Mouse (Mus musculus): ENCODE data around the gene Tomm22. TPM values are rescaled to one million over a fixed set of nuclear protein-coding genes. Genes with fewer than 3 reads are reported as not detected.
"Not testable (repeated sequence)": the region's sequence is repeated elsewhere in the genome, so short reads cannot be mapped to it uniquely, and the experiment has no call there.

Gene Tomm22
- 92.2 and 93.2 TPM in 2 replicates for total RNA-seq (2017)

DNA sequence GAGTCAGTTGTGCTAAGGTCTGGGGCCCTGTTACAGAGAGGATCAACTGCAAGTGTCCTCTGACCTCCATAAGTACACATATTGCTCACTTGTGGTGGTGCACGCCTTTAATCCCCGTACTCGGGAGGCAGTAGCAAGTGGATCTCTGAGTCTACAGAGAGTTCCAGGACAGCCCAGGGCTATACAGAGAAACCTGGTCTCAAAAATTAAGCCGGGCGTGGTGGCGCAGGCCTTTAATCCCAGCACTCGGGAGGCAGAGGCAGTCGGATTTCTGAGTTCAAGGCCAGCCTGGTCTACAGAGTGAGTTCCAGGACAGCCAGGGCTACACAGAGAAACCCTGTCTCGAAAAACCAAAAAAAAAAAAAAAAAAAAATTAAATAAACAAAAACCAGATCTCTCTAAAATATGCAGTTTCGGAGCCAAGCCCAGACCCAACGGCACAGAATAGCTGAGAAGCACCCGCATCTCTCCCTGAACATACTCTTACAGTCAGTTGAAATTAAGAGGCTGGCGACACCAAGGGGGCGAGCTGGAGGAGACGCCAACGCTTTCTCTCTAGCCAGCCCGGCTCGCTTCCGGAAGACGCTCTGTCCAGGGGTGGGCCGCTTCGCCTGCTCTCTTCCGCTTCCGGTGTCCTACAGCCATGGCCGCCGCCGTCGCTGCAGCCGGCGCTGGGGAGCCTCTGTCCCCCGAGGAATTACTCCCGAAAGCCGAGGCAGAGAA, at the start of gene Tomm22:
Tomm22 (plus strand) TSS at position 613 of the 723 bp plus-strand sequence.
- peak; percentile 98 for ATAC-seq (replicated peaks; ENCODE audit: low read depth, poor library complexity, severe bottlenecking)

DNA sequence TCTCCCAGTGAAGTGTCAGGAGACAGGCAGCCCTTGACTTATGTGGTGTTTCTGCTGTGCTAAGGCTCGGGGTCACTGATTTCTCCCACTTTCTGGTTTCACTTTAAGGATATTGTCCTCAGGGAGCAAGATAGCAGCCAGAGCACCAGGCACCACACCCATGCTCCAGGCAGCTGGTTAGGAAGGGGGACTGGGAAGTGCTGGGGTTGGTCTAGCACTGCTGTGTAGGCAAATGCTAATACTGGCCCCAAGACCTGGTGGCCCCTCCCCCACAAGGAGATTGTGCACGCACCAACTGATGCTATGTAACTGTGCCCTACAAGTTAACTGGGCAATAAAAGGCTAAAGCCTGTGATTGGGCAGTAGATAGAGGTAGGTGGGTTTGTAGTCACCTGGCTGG, 40.2 kb upstream of the Tomm22 start:
- ATAC-seq (replicated peaks; ENCODE audit: low read depth, poor library complexity, severe bottlenecking) = no peak

DNA sequence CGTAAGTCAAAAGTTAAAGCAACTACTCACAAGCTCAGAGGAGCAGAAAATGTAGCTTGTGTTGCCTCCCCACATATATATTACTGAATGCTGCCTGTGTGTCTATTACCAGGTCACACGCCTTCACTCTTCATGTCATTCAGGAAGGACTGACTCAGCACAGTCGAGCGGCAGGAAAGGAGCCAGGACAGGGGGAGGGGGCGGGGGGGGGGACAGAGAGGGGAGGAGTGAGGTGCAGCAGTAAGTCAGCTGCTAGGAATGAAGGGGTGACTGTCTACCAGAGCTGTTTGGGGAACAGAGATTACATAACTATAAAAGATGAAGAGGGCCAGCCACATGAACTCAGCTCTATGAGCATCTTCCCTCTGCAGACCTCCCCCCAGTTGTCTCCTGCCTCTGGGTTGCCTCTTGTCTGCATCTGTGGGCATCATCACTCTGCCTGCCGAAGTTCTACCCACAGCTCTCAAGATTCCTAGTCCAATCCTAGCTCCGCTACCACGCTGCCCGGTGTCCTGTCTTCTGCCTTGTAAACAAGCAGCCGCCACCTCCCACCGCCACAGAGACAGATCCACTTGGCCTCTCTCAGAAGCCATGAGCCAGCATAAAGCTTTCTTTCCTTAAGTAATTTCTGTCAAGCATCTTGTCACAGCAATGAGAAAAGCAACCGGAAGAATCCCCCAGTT, 29.4 kb upstream of the Tomm22 start:
- ATAC-seq (replicated peaks; ENCODE audit: low read depth, poor library complexity, severe bottlenecking) = 0 out of 2 replicates have a peak, but pooled peaks have one; percentile 39

- ATAC-seq (replicated peaks; ENCODE audit: low read depth, poor library complexity, severe bottlenecking) = no peak
These were observed 25.2 kb upstream of the Tomm22 start for GRCm38 (mm10) chr15:79645483-79645882.

DNA sequence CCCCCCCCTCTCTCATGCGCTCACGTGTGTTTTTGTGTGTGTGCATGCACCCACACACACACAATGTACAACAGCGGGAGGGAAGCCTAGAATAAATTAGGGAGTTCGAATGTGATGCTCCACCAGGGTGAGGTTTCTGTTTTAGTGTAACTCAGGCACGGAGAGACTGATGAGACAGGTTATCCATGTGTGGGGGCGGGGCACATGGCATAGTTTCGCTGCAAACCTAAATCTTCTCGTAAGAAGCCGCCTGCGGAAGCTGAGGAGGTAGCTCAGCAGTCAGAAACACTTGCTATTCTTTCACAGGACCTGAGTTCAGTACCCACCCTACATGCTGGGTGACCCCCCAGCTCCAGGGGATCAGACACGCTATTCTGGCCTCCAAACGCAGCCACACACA, 22.5 kb upstream of the Tomm22 start:
- no peak for ATAC-seq (replicated peaks; ENCODE audit: low read depth, poor library complexity, severe bottlenecking)

GRCm38 (mm10) chr15:79650569-79650968, 20.1 kb upstream of the Tomm22 start:
- peak; percentile 90 for ATAC-seq (replicated peaks; ENCODE audit: low read depth, poor library complexity, severe bottlenecking)

DNA sequence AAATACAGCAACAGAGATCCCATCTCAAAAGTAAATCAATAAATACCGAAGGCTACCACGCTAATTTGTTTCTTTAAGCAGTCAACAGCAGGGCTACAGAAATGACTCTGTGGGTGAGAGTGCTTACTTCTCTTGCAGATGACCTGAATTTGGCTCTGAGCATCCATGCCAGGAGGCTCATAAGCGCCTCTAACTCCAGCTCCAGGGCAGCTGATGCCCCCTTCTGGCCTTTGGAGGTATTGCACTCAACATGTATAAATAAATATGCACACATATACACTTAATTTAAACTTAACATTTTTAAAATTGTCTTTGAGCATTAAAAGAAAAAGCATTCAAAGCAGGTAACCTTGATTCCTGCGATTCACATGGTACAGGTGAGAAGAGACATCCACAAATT, 19.2 kb upstream of the Tomm22 start:
- no peak for ATAC-seq (replicated peaks; ENCODE audit: low read depth, poor library complexity, severe bottlenecking)

GRCm38 (mm10) chr15:79656451-79656850, 14.2 kb upstream of the Tomm22 start:
- no peak for ATAC-seq (replicated peaks; ENCODE audit: low read depth, poor library complexity, severe bottlenecking)

DNA sequence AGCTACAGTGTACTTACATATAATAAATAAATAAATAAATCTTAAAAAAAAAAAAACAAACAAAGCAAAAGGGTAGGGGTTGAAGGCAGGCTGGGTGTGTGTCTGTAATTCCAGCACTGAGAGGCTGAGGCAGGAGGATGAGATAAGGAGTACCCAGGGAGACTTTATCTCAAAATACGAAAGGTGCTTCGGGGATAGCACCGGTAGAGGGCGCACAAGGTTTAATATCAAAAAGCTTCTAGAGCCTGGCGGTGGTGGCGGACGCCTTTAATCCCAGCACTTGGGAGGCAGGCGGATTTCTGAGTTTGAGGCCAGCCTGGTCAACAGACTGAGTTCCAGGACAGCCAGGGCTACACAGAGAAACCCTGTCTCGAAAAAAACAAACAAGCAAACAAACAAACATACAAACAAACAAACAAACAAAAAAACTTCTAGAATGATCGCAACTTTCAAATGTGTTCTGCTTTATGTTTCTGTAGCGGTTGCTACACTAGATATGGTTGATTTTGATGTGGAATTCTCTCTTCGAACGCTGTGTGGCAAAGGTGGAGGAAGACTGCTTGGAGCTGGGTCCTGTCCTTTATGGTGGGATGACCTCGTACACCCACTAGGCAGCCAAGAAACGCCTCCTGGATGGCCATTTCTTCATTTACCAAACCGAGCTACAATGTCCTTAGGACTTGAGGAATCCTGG, 12.7 kb upstream of the Tomm22 start:
- ATAC-seq (replicated peaks; ENCODE audit: low read depth, poor library complexity, severe bottlenecking) = peak; percentile 69

GRCm38 (mm10) chr15:79658531-79659375, 11.9 kb upstream of the Tomm22 start, which contains the start of the genes Fam227a and Cby1:
Gene Fam227a (minus strand): TSS chr15:79658956.
Gene Cby1 (plus strand): TSS chr15:79659199.
- ATAC-seq (replicated peaks; ENCODE audit: low read depth, poor library complexity, severe bottlenecking) = peak; percentile 84

DNA sequence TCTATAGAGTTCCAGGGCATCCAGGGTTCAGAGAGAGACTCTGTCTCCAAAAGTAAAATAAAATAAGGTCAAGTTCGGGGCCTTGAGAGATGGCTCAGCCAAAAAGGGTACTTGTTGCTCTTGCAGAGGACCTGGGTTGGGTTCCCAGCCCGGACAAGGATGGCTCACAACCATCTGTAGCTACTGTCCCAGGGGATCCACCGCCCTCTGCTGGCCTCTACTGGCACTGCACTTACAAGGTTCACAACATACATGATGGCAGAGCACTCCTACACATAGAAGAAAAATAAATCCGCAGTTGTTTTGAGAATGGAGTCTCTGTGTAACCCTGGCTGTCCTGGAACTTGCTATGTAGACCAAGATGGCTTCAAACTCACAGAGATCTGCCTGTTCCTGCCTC, 8.8 kb upstream of the Tomm22 start:
- no peak for ATAC-seq (replicated peaks; ENCODE audit: low read depth, poor library complexity, severe bottlenecking)

DNA sequence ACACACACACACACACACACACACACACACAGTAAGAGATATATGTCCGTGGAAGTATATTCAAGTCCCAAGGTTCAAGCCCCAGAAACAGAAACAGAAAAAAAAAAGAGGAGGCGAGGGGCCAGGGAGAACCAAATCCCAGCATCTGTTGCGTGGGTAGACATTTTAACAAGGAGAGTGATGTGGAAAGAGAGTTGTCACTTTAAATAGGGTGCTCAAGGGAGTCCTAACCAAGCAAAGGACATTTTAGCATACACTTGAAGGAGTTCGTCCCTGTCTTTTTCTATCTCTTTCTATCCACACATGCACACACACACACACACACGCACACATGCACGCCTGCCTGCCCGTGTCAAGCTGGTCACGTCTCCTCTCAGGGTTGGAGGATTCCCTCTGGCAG, 6.0 kb upstream of the Tomm22 start:
- no peak for ATAC-seq (replicated peaks; ENCODE audit: low read depth, poor library complexity, severe bottlenecking)

DNA sequence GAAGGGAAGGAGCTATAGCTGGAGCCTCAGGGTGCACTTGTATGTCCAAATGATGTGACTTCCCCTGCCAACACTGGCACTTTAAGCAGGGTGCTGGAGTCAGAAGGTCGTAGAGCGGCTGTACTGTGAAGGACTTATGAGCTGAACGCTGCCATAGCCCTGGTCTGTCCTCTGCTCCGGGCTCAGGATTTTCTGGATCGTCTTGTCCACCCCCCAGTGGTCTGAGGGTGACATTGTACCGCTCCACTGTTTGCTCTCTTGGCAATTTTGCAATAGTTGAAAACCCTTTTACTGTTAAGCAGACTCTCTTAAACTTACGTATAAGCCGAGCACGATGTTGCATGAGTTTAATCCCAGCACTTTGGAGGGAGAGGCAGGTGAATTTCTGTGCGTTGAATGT, 1.5 kb upstream of the Tomm22 start:
- no peak for ATAC-seq (replicated peaks; ENCODE audit: low read depth, poor library complexity, severe bottlenecking)

- ATAC-seq (replicated peaks; ENCODE audit: low read depth, poor library complexity, severe bottlenecking) = no peak
These were observed 275 bp downstream of the Tomm22 start for GRCm38 (mm10) chr15:79670972-79671299.

GRCm38 (mm10) chr15:79671828-79672348, 1.2 kb downstream of the Tomm22 start:
- not testable (repeated sequence) for ATAC-seq (replicated peaks; ENCODE audit: low read depth, poor library complexity, severe bottlenecking)

- ATAC-seq (replicated peaks; ENCODE audit: low read depth, poor library complexity, severe bottlenecking) = no peak
These were observed 7.3 kb downstream of the Tomm22 start for GRCm38 (mm10) chr15:79677936-79678335.

DNA sequence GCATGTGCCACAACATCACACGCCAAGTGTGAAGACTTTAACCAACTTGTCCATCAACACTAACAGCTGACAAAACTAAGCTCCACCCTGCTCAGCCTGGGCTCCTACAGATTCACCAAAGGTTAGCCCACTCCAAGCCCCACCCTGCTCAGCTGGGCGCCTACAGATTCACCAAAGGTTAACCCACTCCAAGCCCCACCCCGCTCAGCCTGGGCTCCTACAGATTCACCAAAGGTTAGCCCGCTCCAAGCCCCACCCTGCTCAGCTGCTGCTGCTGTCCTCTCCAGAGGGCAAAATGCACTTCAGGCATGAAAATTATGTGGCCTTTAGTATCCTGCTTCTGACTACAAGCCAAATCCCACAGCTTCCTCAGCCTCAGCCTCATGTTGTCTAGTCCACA, 11.3 kb downstream of the Tomm22 start:
- no peak for ATAC-seq (replicated peaks; ENCODE audit: low read depth, poor library complexity, severe bottlenecking)

DNA sequence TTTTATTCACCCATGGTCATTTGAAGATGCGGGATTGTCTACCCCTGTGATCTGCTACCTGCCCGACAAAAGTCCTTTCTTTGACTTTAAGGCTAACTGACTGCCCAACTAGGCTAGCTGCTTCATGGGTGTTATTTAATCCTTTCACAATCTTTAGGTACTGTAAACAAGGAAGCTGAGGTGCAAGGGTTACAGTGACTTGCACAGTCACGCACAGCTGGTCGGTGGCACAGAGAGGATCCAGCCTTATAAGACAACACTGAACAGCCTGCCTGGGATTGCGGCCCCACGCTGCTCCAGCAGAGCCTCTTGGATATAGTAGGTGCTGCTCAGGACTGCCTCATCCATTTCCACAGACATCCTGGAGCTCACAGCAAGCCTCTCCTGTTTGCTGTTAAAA, 12.5 kb downstream of the Tomm22 start:
- ATAC-seq (replicated peaks; ENCODE audit: low read depth, poor library complexity, severe bottlenecking) = no peak

DNA sequence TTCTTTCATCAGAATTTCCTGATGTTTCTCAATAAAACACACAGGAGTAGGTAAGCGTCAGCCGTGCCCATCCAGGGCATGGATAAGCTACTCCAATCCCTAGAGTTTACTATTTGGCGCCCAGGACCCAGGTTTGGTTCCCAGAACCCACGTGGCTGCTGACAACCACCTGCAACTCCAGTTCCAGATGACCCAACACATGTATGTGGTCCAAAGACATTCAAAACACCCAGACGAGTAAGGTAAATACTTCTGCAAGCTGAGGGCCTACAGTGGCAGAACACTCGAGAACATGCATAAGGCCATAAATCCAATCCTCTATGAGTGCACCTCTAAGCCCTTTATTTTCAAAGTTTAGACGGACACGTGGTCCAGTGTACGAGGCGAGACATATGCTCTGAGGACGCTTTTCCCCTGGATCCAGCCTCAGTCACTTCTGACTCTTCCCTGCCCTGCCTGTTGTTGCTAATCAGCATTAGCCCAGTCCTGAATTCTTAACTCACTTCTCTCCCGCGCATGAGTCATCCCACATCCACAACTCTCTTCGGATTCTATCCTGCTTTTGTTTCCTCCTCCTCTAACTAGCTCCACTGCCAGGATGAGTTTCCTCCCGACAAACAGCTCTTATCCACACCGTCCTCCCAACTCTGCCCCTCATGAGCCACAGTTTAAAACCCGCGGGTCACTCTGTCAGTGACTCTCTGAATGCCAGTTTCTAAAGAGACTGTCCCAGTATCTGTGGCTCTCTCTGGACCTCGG, 13.2 kb downstream of the Tomm22 start:
- no peak for ATAC-seq (replicated peaks; ENCODE audit: low read depth, poor library complexity, severe bottlenecking)

All from common myeloid progenitor, adult 5-6 weeks (primary cell).